Mouse (Mus musculus) frontal cortex, postnatal 10 days (tissue): Measurements from ENCODE around the gene Tmem182.

Source experiments
- DNase-seq, 2 experiments: peaks; one replicate each; pipeline ENCODE4 v3.0.0; 2022; ENCODE audit warnings: low spot score in 2 of 2, mixed read lengths in 1 of 2

Tmem182 gene

DNA sequence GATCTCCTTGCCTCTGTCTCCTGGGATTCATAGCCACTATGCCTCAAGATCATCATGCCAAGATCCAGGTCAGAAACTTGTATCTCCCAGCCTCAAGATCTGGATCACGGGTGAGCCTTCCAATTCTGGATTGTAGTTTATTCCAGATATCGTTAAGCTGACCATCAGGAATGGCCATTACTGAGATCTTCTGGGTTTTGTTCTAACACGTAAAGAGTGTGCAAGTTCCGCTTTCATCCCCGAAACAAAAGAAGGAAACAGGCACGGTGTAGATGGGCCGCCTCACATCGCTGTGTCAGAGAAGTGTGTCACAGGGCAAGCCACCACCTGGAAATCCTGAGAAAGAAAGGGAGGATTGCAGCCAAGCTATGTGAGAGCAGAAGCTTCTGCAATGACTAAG, 6.3 kb upstream of the Tmem182 start:
- DNase-seq: no peak

DNA sequence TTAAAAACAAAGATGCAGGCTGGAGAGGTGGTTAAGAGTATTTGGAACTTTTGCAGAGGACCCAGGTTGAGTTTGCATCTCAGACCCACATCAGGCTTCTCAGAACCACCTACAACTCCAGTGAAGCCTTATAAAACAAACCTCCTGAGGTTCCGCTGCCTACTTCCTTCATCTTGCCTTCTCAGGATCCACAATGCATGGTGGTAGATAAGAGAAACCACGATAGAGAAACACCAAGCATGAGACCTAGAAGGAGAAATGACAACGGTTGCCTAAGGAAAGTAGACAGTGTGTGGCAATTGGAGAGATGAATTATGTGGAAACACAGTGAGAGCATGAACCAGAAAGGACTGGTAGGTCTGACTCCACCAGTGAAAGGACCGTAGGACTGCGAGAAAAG, 4.5 kb upstream of the Tmem182 start:
- no peak for DNase-seq

DNA sequence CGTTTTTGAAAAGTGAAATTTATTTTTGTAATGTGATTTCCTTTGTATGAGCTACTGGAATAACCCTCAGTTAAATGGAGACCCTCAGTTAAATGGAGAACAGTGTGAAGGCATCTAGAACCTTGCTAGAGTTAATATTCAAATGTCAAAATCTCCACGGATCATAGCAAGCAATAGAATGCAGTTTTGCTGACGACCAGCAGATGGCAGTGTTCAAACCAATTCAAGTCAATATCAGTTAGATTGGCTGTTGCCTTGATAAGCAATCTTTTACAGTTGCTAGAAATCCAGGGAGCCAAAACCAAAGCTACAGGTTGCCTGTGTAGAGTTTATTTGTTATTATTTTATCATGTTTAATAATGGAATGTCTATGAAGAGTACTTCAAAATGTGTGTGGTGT, 2.6 kb upstream of the Tmem182 start:
- DNase-seq: peak in 1 of 2 experiments; percentile 24

DNA sequence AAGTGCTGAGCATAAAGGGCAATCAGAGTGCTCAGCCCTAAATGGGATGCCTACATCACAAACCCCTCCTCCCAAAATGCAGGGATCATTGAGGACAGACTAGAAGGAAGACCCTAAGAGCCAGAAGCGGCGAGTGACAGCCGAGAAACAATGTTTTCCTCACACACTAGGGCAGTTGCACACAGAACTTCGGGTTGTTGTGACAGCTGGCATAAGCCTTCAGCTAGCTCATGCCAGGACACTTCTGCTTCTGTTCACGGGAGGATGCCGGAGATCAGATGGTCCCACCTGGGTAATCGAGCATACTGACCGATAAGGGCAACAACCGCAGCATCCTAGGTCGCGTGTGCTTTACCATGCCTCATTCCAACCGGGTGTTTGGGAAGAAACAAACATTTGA, 1.3 kb upstream of the Tmem182 start:
- no peak for DNase-seq

DNA sequence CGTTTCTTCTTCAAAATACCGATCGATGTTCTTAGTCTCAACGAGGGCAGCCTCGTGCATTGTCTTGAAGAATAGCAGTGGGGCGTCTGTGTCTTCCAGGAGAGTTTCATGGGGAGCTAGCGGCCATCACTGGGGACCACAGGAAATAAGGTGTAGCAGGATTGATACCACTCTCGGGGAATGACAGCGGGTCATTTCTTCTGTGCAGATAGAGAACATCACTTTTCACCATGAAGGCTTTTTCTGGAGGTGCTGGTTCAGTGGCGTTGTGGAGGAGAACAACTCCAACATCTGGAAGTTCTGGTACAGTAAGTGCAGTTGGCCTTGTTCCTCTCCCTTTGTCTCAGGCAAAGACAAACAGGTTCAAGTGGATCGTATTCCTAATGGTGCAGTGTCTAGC, 490 bp downstream of the Tmem182 start:
- DNase-seq: no peak

DNA sequence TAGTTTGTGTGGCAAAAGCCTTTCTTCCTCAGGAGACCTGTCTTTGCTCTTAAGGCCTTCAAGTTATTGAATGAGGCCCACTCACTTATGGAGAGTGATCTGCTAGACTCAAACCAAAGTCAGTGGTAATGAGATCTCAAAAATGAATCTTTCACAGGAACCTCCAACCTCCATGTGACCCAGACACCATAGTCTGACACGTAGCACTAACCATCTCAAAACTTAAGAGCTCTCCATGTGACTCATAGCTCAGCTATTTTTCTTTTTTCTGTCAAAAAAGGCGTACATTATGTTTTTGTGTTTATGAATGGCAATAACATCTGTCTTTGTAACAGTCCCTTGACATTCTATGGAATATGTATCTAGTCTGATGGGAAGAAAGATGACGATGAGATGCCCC, 3.2 kb downstream of the Tmem182 start:
- DNase-seq: no peak

DNA sequence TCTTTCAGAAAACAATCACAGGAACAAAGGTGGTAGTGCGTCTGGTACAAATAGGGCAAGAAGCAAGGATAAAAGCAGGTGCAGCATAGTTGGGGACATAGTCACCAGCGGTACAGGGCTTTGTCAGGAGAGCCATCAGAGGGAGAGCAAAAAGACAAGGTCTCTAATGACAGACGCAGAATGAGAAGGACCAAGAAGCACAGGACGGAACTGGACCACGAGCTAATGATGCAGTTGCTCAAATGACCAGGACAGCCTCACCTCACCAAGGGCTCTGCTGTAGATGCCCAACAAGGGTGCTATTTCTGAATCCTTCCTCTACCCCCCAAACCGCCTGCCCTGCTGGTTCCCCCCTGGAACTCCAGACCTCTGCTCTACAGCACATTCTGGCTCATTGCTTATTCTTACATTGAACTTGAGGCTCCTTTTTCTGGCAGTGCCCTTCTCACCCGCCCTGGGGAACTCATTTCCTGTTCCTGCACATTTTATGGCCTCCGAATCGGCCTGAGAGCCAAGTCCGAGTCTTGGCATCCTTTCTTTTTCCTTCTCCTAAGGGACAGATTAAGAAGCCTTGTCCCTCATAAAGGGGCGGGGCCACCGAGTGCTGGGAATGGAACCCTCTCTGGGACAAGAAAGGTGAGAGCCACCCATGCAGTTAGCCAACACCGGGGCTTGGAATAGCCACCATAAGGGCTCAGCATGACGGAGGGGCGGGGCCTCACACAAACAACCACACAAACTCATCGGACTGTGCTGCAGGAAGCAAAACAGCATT, 9.9 kb downstream of the Tmem182 start:
- DNase-seq: no peak

DNA sequence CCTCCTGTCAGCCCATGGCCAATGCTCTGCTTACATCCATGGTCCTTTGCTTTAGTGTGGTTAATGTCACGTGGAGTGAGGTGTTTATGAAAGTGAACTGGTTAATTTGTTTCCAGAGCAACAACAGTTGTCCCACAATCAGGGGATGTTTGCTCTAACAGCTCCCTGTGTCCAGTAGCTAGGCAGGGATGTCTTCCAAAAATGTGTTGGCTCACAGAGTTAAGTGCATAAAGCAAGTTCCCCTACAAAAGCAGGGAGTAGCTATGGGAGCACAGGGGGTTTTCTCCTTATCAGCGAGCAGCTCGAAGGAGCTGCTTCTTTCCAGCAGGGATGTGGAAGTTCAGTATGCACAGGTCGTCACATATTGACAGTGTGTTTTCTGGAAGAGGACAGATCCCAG, 19.1 kb downstream of the Tmem182 start:
- DNase-seq: no peak

DNA sequence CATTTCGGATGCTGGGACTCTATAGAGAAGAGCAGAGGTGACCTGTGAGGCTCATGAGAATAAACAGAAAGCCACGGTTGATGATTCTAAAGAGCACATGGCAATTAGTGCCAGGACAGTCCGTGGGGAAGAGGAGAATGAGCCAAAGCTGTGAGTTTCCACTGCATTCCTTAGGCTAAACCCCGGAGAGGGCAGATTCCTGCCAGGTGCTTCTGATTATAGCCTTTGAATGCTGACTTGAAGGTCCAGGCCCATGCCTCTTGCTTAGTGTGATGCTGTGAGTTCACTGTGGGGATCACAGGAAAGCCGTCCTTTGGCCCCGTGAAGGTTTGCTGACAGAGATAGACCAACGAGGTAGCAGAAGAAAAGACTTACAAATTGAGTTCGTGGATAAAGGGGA, 19.5 kb downstream of the Tmem182 start:
- no peak for DNase-seq

DNA sequence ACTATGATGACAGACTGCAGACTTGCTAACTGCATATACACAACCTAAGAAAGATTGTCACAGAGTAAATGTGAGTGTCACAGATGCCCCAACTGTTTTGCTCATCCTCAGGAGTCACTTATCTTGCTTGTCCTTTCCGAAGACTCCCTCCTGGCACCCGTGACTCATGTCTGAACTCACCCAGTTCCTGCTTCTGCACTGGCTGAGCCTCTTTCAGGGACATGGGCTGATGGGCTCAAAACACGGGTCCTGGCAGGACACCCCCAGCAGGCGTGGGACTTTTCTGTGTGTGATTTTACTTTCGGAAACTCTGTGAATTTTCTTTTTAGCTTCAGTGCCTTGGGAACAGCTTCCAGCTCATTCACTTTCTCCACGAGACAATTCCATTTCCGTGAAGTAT, 20.4 kb downstream of the Tmem182 start:
- DNase-seq: no peak

DNA sequence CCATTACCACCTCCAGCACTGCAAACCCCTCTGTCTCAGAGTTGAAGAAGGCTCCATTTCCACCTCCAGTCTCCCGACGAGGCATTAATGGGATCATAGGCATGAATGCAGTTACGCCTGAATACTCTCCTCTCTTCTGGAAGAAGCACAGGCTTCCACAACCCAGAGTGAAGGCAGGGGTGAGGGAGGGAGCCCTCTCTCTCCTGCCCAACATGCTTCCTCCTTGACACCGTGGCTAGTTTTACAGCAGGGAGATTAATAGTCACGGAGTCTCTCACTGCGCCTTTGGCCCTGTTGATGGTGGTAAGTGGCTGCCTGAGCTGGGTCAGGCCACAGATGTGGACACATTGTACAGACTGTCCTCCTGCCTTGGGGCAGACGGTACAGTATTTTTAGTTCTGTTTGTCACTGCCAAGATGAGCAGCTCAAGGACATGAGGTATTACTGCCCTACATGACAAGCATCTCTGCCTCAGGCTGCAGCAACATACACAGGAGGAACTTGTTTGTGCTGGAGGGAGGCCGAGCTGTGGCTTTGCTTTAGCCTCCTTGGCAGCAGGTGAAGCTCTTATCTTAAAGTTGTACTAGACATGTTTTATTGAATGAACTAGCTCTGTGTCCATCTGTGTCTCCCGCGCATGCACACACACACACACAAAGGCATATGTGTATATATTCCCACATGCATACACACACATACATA, 24.0 kb downstream of the Tmem182 start:
- no peak for DNase-seq

DNA sequence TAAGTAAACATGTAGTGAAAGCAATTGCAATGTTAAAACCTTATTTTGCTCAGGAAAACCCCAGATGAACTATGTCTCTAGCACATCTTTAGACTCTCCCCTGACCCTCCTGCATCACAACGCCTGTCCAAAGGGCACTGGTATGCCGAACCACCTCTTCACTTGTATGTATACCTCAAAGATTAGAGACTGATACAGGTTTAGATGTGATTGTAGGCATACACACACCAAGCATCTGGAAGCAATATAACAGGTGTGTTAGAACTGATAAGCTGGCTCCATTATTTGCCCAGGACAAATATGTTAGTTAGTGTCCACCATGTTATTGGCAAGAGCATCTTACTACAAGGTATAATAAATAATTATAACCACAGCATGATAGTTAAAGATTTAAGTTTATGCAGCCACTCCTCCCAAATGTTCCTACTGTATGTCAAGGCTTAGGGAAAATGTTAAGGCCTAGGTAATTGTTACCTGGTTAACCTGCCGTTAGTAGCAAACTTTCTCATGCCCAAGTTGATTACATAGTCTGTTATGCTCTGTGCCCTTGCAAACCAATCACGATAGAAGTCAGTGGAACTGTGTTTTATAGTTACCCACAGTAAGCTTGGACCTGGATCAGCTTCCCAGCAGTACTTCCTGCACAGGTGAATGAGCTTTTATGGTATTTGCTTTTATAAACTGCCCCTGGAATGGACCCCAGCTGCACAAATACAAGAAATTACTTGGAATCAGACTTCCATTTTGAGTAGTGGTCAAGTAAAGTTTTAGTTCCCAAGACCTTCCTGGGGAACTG, 25.5 kb downstream of the Tmem182 start:
- DNase-seq: no peak

DNA sequence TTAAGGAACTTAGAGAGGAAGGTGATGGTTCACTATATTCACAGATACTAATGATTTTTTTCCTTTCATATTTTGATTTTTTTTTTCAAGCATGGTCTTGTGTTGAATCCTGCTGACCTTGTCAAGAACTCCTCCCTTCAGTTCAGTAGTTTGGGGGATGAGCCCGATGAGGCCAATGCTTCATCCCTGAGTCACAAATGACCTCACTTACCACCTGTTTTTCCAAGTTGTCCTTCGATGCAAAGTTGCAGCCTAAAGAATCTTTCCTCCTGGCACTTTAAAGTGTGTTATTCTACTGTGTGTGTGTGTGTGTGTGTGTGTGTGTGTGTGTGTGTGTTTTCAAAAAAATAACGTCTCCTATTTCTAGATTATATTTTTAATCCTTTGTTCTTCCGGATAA, 30.1 kb downstream of the Tmem182 start:
- DNase-seq: no peak

DNA sequence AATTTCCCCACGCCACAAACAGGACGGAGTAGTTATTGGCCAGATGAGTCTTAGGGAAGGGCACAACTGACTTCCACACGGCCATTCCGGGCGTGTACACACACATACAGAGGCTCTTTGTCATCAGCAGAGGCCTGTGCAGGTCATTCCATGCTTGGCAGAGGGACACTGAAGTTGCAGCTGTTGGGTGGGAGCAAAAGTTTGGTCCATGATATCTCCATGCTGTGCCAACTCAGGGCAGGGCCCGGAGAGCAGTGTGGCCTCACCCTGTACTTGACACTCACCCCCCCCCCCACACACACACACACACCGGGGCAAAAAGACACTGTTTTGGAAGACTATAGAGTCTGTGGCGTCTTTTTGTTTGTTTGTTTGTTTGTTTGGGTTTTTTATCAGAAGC, 35.2 kb downstream of the Tmem182 start:
- DNase-seq: no peak

DNA sequence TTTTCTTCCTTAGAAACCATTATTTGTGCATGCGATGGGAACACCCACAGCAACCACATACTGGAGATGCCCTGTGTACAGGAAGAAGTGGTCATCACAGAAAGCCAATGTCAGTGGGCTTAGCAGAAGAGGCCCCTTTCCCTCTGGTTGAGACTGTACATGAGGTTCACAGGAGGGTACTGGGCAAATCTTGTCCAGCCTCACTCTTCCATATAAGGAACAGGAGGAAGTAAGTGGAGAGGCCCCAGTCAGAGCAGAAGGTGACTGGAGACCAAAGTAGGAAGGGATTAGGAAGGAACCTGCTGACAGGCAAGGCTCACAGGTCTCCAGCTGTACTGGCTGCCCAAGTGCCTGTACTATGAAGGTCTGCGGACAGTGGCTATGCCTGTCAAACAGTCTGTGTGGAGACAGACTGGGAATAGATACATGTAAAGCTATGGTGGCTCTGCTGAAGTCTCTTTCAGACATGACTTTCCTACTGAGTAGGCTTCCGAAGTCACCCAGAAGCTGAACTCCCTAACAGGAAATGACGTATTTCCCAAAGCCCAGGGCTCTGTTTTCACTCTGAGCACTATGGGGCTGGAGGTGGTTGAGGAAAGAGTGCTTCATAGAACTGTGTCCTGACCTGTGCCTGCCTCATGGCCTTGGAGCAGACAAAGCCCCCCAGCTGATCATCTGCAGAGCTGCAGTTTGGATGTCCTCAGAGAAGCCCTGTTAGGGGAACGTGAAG, 35.8 kb downstream of the Tmem182 start:
- no peak for DNase-seq

DNA sequence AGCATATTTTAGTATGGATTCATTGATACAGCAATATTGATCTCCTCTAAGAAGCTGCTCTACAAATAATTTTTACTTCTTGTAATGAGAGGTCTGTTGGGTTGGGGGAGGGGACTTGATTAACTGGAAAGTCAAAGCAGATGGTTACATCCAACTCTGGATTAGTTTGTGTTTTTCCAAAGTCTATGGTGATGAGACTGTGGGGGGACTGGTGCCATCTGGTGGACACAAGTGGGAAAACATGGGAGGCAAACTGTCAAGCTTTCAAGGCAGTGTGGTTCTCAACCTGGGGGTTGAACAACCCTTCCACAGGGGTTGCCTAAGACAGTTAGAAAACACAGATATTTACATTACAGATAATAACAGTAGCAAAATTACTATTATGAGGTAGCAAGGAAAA, 39.2 kb downstream of the Tmem182 start:
- DNase-seq: peak in 1 of 2 experiments; percentile 30

DNA sequence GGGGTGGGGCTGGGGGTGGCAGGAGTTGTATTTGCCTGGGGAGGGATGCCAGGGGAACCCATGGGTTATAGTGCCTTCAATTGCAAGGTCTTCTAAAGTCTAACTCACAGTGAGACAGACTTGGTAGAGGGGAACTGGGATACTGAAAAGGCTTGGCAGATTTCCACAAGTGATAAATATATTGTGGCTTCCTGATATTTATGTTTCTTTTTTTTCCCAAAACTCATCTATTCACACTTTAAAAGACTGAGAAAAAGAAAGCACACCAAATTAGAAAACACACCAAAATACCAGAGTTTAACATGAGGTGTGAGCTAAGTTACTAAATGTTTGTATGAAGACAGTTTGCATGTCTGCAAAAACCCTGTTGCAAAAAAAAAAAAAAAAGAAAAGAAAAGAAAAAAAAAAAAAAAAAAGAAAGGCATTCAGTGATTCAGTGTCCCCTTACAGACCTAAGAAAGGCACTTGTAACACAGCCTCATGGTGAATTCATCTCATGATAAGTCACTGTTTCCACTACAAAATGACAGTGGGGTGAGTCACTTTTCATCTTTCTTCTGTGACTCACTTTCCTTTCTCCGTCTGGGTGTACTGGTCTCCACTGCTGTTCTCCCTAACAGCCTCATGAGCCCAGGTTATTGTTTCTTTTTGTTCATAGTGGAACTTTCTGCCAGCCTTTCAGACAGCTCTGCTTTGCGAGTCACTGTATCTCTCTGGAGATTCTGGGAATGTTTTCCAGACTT, 42.0 kb downstream of the Tmem182 start:
- DNase-seq: no peak

DNA sequence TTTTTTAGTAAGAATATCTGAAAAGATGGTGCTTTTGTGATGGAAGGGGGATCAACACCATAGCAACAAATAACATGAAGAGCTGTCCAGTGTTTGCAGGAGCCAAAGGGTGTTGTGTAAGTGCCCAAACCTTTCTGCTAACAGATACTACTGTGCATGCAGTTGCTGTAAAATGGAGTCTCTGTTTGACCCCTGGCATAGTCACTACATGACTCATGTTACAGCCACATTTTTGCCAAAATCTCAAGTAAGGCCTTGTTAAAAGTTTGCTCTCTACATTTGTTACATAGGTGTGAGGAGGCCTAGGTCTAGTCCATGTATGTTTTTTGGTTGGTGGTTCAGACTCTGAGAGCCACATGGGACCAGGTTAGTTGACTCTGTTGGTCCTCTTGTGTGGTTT, 45.9 kb downstream of the Tmem182 start:
- no peak for DNase-seq

DNA sequence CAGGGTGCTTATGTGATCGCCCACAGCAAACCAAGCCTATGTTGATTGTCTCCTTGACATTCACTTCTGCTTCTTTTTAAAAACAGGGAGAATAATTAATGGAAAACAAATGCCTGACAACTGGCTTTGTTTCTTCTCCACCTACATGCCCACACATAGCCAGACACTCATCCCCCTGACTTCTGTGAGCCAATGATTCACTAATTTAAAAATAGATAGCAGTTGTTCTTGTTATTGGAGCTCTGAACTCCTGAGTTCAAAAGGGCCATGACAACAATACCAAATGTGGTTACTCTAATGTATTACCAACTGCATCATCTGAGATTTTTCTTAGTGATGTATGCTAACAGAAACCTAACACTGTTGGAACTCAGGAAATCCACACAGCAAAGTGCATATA, 49.9 kb downstream of the Tmem182 start:
- no peak for DNase-seq

DNA sequence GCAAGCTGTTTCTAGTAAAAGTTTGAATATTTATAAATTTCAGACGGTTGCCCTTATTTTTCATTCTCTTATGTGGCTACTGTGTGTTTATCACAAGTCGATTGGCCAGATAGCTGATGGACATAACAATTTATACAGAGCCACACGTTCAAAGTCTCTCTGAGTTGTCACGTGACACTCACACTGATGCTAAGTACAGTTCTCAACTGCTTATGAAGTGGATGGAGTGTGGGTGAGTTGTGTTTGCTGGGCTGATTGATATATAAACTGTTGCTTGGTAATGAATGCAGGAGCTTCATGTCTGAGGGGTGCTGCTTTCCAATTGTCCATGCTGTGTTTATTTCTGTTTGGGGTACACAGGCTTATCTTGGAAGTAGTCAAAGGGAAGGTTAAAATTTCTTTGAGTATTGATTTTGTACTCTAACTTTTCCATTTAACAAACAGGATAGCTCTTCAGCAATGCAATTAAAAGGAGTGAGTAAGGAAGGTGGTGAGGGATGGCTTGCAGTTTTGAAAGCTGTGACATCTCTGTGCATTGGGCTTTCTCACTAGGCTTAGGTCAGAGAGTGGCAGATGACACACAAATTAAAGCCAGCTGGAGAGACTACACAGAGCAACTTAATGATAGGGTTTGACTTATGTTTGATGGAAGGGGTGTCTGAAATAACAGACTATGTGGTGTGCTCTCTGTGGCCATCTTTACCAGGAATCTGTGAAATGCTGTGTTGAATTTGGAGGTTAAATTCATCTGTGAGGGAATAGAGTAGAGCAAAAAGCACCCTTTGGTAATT, 51.6 kb downstream of the Tmem182 start:
- no peak for DNase-seq

DNA sequence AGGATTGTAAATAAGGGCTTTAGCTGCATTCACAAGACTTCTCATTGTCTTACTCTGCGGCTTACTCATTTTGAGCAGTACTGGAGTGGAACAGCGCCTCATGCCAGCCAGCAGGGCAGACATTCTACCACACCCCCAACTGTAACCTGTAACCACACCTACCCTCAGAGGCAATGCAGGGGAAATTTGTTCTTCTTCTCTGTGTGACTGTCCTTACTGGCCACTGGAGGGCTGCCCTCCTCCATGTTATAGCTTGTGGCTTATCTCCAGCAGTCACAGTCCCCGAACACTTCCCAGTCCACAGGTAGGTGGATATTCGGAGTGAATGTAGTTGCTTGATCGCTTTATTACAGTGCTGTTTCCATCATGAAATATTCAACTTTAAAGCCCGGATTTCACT, 59.6 kb downstream of the Tmem182 start:
- no peak for DNase-seq
